Mouse (Mus musculus): ENCODE data around the gene Plscr2.

DNA sequence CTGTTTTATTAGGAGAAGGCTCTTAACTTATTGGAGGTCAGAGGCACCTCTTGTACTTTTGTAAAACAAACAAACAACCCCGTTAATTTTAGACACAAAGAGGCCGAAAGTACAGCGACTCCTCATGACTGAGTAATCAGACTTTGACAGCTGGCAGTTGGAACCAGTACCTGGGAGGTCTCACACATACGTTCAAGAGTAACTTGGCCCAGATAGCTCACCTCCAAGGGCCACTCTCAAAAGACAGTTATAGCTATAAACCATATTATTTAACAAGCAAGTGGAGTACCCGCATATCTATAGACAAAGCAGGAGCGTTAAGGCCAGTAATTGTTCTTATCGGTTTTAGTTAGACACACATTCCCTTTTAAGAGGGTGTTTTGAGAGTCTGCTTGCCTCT, 958 bp downstream of the Plscr2 start:
- no peak for TF ChIP-seq GATA1 (IDR thresholded peaks at IDR 0.05; ENCODE audit: low read length)
- TF ChIP-seq TAL1 (IDR thresholded peaks at IDR 0.05; ENCODE audit: low read length), result no peak

All from erythroblast, embryonic 14.5 days (primary cell).